Mouse (Mus musculus): ENCODE results near the gene Zfp777.

Gene Zfp777

GRCm38 (mm10) chr6:48048426-48049272 is at the start of gene Zfp777:
Zfp777 (minus strand) TSS chr6:48048911.
- in situ Hi-C loops (cut with MboI; ENCODE audit: unreplicated experiment in 2 of 2): loop anchor here in 1 of 2 experiments (10.0 kb wide), 1 partner anchor 264 kb away; no protein-coding TSS in a partner anchor

DNA sequence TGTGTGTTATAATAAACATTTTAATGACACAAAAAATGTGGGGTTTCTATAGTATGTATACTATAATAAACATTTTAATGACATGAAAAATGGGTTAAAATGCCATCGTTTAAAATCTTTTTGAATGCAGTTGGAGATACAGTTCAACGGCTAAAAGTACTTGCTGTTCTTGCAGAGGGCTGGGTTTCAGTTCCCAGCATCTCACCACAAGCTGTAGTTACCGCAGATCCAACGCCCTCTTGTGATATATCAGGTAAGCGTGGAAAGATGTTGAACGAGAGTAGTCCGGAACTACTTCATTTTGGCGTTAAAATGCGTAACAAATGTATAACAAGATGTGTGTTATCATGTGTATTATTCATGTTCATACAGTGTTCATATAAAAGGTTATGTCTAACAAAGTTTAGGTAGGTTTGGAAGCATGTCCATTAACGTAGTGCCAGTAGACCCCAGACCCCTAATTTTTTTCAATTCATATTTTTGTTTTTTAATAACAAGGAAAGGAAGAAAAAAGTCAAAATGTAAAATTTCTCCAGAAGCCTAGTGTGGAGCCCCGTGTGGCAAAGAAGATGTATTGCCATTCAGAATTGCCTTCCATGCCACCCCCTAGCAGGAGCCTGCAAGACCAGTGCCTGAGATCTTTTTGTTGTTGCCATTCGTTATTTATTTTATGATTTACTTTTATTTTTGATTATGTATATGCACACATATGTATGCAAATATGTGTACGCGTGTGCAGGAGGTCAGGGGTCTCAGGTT is 38.4 kb upstream of the Zfp777 start:
- in situ Hi-C loops (cut with MboI; ENCODE audit: unreplicated experiment in 2 of 2): loop anchor here in 1 of 2 experiments (5.0 to 10.0 kb wide), 2 partner anchors 65 to 112 kb away; no protein-coding TSS in a partner anchor

GRCm38 (mm10) chr6:48086471-48086878 is 37.8 kb upstream of the Zfp777 start, which contains the start of gene Zfp746:
Zfp746 (minus strand) TSS chr6:48086593.
- in situ Hi-C loops (cut with MboI; ENCODE audit: unreplicated experiment in 2 of 2): loop anchor here in 1 of 2 experiments (5.0 to 10.0 kb wide), 2 partner anchors 64 to 112 kb away; no protein-coding TSS in a partner anchor

DNA sequence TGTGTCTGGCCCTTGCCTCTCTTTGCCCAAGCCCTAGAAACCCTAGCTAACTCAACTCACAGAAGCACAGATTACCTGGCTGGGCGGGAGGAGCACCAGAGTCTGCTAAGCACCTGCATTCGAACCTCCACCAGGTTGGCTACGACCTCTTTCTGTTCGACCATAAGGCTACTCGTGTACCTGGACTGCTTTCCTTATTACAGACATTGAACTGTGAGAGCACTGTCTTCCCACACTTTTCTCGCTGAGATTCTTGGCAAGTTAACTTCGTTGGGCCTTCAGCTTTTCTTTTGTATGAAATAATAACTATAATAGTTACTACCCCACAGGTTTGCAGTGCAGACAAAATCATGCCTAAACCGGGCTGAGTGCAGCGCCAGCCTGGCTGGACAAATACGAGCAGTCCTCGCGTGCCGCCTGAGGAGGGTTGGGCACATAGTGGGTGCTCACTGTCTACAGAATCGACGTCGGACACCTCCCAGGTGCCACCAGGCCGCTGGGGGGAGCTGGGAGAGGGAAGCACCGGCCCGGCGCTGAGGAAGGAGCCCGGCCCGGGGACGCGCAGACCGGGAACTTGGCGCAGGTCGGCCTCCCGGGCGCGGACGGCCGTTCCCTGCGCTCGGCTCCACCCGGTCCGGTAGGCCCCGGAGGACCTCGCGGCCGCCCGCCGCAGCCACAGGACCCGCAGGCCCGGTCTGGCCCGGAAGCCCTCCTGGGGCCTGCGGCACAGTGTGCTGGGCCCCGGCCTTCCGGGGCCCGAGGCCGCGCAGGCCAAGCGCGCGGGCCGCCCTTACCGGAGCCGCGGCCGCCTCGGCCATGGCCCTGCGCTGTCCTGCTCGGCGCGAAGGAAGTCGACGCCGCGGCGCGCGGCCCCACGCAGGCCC is 37.1 kb upstream of the Zfp777 start:
- in situ Hi-C loops (cut with MboI; ENCODE audit: unreplicated experiment in 2 of 2): loop anchor here in 1 of 2 experiments (5.0 to 10.0 kb wide), 2 partner anchors 63 to 111 kb away; no protein-coding TSS in a partner anchor

DNA sequence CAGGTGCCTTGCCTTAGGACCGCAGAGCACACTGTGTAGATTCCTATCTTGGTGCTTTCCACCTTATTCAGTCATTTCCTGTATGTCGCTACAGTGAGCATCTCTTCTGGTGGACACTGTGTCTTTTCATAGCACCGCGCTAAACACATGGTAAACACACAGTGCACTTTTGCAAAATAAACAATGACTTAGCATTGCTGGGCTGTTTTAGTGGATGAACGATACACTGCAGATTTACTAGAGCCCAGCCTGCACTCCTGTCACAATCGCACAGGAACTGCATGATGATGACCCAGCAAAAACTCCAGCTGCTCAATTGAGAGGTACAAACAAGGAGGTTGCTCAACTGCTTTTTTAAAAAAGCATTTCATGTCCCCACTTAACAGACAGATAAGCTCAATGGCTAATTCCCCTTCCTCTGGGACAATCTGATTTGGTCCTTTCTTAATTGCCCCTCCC is 35.1 kb upstream of the Zfp777 start:
- in situ Hi-C loops (cut with MboI; ENCODE audit: unreplicated experiment in 2 of 2): loop anchor here (5.0 to 10.0 kb wide), 2 partner anchors 41 to 109 kb away; no protein-coding TSS in a partner anchor

DNA sequence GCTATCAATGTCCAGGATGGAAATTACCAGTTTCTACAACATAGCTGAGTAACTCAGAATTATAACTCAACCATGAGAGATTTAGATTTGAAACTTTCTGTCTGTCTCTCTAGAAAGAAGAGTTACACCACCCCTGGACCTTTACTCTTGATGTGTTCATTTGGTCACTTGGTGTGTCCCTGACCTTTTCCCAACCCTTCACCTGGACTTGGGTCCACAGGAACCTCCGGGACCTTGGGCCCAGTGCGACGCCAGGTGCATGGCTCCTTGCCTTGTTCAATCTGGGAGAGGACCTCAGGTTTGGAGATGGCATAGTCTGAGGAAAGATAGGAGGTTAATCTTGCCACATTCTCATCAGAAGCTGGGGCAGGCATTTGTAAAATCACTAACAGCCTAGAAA is 33.2 kb upstream of the Zfp777 start:
- in situ Hi-C loops (cut with MboI; ENCODE audit: unreplicated experiment in 2 of 2): loop anchor here (5.0 to 10.0 kb wide), 2 partner anchors 40 to 107 kb away; no protein-coding TSS in a partner anchor

DNA sequence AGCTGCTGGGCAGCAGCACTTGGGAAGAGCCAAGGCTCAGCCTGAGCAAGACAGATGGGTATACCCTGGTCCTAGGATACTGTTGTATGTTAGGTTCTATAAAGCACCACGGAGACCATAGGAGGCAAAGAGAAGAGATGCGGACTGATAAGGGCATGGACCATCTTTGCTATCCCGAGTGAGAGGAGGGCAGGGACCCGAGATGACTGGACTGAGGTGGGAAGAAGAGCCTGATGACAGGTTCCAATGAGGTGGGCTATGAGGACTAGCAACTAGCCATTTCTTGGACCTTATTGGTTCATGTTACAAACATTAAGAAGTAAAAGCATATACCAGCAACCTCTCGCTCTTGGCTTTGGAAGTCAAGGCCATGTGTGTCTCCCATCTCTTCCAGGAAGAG is 32.3 kb upstream of the Zfp777 start:
- in situ Hi-C loops (cut with MboI; ENCODE audit: unreplicated experiment in 2 of 2): loop anchor here (5.0 to 10.0 kb wide), 2 partner anchors 39 to 106 kb away; no protein-coding TSS in a partner anchor

- in situ Hi-C loops (cut with MboI; ENCODE audit: unreplicated experiment in 2 of 2): loop anchor here in 1 of 2 experiments (10.0 kb wide), 1 partner anchor 289 kb away; no protein-coding TSS in a partner anchor
These were observed 24.6 kb upstream of the Zfp777 start for GRCm38 (mm10) chr6:48073316-48073715.

DNA sequence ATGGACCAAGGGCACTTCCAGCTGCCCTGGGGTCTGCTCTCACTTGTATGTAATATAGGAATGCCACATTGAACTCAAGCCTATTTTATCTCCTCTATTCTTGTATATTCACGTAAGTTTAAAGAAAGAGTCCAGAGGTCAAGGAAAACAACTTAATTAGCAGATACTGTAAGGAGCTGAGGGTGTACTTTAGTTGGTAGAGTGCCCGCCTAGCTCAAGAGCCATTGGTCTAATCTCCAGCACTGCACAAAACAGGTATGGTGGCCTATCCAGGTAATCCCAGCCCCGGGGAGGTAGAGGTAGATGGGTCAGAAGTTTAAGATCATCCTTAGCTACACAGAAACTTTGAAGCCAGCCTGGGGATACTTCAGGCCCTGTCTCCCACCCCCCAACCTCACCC is 18.8 kb upstream of the Zfp777 start:
- in situ Hi-C loops (cut with MboI; ENCODE audit: unreplicated experiment in 2 of 2): no loop called here

DNA sequence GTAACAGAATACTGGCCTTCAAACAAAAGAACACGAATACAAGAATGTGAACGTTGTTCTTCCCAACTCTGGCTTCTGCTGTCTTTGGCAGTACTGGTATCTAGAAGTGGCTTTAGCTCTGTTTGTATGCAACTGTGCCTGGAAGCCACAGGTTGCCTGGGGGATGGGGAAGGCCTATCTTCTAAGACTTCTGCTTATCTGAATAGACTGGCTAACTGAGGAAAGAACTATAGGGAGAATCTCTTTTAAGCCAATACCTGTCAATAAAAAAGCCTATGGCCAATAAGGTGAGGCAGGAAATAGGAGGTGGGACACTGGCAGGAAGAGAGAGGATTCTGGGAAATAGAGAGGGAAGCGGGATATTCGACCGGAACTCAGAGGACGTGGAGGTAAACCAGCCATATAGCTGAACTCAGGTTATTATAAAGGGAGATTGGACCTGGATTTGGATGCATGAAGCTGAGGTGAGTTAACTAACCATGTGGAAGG is 16.9 kb upstream of the Zfp777 start:
- in situ Hi-C loops (cut with MboI; ENCODE audit: unreplicated experiment in 2 of 2): no loop called here

- in situ Hi-C loops (cut with MboI; ENCODE audit: unreplicated experiment in 2 of 2): no loop called here
These were observed 15.7 kb upstream of the Zfp777 start for GRCm38 (mm10) chr6:48064451-48064850.

DNA sequence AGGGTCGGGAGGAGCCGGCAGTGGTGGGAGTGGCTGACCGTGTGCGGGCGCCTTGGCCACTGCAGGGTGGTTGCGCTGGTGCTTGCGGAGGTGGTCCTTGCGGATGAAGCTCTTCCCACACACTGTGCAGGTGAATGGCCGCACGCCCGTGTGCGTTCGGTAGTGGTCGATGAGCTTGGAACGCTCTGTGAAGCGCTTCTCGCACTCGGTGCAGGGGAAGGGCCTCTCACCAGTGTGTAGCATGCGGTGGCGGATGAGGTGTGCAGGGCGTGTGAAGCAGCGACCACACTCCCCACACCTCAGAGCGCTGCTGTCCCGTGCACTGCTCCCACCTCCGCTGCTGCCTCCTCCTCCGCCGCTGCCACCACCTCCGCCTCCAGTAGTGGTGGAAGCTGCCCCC is 15.2 kb upstream of the Zfp777 start:
- in situ Hi-C loops (cut with MboI; ENCODE audit: unreplicated experiment in 2 of 2): no loop called here

GRCm38 (mm10) chr6:48060895-48061294 is 12.2 kb upstream of the Zfp777 start:
- in situ Hi-C loops (cut with MboI; ENCODE audit: unreplicated experiment in 2 of 2): no loop called here

- in situ Hi-C loops (cut with MboI; ENCODE audit: unreplicated experiment in 2 of 2): no loop called here
These were observed 11.7 kb upstream of the Zfp777 start for GRCm38 (mm10) chr6:48060421-48060820.

- in situ Hi-C loops (cut with MboI; ENCODE audit: unreplicated experiment in 2 of 2): no loop called here
These were observed 3.4 kb upstream of the Zfp777 start for GRCm38 (mm10) chr6:48052136-48052535.

DNA sequence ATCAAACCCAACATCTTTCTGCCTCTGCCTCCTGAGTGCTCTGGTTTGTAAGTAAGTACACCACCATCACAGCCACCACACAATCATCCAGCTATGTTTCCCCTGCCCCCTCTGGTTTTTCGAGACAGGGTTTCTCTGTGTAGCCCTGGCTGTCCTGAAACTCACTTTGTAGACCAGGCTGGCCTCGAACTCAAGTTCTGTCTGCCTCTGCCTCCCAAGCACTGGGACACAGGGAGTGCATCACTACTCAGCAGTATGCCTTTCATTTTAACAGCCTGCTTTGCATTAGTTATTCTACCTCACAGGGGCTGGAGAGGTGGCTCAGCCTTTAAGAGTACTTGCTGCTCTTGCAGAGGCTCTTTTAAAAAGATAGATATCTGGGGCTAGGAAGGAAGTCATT is 3.0 kb upstream of the Zfp777 start:
- in situ Hi-C loops (cut with MboI; ENCODE audit: unreplicated experiment in 2 of 2): no loop called here

DNA sequence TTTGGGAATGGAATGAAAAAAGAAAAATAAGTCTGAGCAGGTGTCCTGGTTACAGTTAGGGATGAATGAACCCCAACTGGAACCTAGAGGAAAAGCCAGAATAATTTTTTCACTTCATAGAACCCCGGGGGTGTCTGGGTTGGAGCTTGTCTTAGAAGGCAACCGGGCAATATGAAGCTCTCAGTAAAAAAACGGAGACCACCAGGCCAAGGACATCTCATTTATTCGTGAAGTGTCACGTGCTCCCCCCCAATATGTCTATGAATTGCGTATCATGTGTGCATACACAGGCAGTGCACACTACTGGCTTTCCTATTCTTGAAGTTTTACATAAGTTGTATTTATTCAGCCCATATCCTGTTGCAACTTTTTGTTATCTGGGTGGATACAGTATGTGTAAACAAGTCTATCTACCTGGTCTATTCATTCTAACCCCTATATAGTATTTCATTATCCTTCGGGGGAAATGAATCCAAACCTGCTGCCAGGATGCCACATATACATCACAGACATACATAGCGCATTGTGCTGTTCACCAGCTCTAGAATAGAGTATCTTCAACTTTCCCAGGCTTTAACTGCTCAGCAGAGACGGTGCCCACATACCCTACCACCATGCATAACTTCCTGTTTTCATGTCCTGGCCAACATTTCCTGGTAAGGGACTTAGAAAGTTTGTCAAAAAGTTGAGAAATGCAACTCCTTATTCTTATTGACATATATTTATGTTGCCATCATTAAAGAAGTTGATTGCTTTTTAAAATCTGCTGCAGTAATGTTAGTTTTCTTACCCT is 758 bp upstream of the Zfp777 start:
- in situ Hi-C loops (cut with MboI; ENCODE audit: unreplicated experiment in 2 of 2): loop anchor here in 1 of 2 experiments (10.0 kb wide), 1 partner anchor 265 kb away; no protein-coding TSS in a partner anchor

DNA sequence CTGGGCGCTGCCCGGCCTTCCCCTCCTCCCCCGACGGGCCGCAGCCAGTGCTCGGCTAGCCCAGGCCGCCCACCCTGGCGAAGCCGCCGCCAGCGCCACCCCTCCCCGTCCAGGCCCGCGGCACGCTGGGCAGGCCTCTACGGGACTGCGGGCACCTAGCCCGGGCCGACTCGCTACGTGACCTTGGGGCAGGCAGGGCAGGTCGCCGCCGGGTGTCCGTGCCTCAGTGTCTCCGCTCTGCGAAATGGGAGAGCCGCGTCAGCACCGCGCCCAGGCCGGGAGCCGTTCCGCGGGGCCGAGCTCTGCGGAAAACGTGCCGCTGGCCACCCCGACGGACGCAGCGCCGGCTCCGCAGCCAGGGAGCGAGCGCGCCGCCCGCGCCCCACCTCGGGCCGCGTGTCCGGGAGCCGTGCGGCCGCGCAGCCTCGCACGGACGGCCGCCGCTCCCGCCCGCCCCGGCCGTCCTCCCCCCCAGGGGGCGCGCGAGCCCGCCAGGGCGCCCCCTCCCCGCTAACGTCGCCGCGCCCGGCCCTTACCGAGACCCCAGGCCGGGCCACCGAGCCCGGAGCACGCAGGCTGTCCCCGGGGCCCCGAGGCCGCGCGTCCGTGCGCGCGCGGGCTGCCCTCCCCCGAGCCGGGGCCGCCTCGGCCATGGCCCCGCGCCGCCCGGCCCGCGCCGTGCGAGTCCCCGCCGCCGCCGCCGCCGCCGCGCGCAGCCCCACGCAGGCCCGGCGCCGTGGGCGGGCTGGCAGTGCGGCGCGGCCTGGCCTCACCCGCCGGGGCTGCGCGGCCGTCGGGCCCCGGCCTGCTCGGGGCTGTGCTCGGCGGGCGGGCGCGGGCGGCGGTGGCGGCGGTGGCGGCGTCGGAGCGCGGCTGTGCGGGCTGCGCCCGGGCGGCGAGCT is 1.0 kb downstream of the Zfp777 start:
- in situ Hi-C loops (cut with MboI; ENCODE audit: unreplicated experiment in 2 of 2): loop anchor here in 1 of 2 experiments (10.0 kb wide), 1 partner anchor 263 kb away; no protein-coding TSS in a partner anchor
